Mouse (Mus musculus): ENCODE results near the gene Gm4952.

Gene Gm4952

GRCm38 (mm10) chr19:12599674-12600073 is at the start of gene Gm4952:
Gm4952 (plus strand) TSS chr19:12599974.
- DNase-seq = no peak

- no peak for DNase-seq
These were observed 49.5 kb upstream of the Gm4952 start for GRCm38 (mm10) chr19:12550005-12550942.

- no peak for DNase-seq
These were observed 43.5 kb upstream of the Gm4952 start for GRCm38 (mm10) chr19:12556293-12556692.

GRCm38 (mm10) chr19:12558219-12558618 is 41.6 kb upstream of the Gm4952 start:
- DNase-seq = no peak

DNA sequence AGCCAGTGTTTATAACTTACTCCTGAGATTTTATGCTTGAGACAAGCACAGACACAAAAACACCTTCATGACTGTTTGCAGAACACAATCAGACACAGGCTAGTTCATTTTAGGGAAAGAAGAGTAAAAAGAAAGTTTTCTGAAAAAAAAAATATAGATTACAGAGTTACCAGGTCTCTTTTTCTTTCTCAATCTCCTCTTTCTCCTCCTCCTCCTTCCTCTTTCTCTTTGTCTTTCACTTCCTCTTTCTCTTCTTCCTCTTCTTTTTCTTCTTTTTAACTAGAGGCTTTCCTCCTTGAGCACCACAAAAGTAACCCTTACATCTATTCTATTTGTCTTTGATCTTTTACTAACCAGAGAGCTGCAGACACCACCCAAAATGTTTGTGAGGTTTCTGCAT is 35.6 kb upstream of the Gm4952 start:
- DNase-seq = no peak

GRCm38 (mm10) chr19:12567011-12567410 is 32.8 kb upstream of the Gm4952 start:
- no peak for DNase-seq

DNA sequence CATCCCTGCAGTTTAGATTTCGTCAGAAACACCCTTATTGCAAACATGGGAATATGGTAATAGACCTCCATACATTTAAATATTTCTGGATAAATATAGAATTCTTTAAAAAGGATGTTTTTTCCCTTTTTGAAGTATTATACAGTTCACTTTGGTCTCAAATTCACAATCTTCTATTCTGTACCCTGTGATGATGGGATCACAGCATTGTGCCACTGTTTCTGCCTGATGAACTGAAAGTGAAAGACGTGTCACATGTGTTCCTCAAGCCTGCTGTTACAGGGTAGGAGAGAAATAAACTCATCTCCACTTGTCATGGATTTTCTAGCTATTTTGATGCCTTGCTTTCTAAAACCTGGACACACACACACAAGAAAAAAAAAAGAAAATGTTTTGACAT is 28.9 kb upstream of the Gm4952 start:
- no peak for DNase-seq

DNA sequence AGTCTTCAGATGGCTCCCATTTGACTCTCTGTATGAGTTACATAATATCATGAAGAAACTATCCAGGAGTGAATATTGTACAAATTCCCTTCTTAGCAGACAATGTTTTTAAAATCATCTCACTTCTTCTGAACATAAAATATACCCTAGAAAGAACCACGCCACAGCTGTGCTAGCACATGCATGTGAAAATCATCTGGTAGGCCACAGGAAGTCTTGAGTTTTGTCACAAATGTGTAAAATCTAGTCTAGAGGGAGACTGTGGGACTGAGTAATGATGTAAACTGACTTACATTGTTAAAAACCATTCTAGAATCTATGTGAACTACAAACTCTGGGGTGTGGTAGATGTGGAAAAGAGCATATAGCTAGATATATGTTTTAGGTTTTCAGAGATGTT is 28.1 kb upstream of the Gm4952 start:
- DNase-seq = no peak

DNA sequence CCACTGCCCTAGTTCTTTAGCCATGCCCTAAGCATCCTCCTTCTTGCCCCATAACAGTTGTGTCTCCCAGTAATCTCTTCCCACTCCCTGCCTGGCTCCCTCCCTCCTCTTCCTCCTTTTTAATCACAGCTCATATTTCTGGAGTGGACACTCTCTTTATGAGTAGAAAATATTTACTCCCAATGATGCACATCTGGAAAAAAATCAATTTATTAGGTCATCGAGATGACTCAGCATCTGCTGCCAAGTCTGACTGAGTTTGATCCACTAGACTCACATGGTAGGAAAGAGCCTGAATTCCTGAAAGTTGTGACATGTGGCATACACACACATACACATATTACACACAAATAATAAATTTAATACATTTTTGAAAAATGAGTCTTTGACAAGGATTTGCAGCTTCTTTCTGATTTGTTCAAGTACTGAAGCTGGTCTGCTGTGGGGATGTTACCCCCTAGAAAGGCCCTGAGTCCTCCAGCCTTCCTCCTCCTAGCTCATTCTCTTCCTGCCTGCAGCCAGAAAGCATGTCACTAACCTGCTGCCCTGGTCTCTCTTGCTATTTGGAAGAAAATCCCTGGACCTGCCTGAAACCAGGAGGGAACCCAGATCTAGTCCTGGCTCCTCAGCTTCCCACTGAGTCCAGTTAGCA is 27.0 kb upstream of the Gm4952 start:
- DNase-seq = no peak

DNA sequence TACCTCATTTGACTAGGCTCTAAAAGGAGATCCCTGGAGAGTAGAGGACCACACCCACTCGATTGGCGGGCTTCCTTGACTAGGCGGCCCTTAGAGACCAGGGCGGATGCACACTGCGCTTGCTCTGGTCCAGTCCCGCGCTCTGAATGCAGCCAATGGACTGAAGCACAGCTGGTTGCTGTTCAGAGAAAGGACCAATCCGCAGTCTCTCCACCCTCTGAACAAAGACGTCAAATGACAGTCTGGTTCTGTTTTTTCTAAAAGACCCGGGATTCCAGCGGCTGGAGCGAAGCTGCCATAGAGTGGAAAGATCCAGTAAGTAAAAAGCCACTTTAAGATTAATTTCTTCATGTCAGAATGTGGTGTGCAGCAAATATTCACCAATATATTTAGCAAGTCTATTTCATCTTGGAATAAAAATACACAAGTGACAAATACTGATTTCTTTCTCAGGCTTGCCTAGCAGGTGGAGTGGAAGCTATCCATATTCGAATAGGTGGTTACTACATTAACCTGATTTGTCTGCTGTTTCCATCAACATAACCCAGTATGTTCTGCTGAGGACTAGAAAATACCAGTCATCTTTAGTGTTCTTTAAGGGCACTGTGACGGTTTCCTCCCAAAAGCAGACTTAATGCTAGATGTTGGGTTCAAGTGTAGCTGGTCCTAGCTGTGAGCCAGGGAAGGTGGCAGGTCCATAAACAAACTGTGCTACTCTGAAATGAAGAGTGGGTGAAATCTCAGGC is 26.3 kb upstream of the Gm4952 start:
- DNase-seq = peak; percentile 69

DNA sequence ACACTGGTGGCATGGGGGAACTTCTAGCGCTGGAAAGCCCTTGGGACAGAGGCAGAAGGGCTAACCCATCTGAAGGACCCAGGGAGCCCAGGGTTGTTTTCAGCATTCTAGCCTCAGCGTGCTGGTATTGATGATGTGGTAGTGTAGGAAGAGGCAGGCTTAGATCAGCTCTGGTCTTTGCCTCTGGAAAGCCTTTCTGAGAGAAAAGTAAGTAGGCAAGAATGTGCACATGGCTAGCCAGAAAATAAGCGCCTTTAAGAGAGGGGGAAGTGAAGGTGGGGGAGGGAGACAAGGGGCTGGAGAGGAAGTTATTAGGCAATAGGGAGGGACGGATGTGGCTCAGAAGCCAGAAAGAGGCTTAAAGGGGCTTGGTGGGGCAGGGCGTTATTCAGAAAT is 25.8 kb upstream of the Gm4952 start:
- no peak for DNase-seq

GRCm38 (mm10) chr19:12575107-12575506 is 24.7 kb upstream of the Gm4952 start:
- no peak for DNase-seq

GRCm38 (mm10) chr19:12575514-12575913 is 24.3 kb upstream of the Gm4952 start:
- DNase-seq = no peak

DNA sequence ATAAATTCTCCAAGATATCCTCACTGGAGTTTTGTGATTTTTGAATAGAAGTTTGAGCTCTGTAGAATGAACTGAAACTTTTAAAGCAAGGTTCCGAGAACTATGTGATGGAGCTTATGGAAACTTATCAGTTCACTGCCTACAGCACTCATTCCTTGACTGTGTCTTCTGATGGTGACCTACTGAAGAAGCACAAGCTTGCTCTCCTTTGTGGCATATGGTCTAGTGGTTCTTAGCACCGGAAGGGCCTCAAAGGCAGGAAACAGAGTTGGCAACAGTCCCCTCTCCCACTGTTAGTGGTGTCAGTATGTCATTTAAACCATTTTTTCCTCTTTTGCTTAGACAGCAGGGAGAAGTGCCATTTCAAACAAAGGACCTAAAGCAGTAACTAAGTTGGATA is 23.1 kb upstream of the Gm4952 start:
- DNase-seq = no peak

DNA sequence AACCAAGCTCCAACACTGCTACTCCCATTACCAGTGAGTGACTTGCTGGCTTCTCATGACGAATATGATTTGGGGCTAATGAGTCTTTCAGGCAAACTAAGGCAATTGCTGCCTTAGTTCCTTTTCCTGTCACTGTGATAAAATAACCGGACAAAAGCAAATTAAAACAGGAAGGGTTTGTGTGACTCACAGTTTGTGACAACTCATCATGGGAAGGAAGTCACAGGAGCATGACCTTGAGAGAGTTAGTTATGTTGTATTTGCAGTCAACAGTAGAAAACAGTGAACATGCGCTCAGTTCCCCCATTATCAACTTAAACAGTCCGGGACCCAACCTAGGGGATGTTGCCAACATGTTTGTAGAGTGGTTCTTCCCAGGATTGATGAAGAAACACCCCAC is 14.5 kb upstream of the Gm4952 start:
- no peak for DNase-seq

DNA sequence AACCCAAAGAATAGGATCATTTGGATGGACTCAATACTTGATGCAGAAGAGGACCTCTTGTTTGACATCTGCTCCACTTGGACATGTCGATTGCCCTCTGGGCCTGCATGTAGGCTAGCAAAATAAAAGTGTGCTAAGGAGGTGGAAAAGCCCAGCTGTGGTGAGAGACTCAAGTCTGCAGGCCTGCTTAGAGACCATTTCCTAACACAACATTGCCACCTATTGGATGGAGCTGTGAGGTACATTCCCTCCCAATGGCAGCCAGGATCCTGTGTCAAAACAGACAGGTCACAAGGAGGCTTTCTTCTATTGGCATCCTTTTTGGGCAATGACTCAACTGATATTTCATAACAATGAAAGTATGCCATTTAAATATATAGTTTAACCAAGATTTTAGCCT is 7.9 kb upstream of the Gm4952 start:
- peak; percentile 46 for DNase-seq

GRCm38 (mm10) chr19:12595135-12595529 is 4.6 kb upstream of the Gm4952 start:
- DNase-seq = no peak

DNA sequence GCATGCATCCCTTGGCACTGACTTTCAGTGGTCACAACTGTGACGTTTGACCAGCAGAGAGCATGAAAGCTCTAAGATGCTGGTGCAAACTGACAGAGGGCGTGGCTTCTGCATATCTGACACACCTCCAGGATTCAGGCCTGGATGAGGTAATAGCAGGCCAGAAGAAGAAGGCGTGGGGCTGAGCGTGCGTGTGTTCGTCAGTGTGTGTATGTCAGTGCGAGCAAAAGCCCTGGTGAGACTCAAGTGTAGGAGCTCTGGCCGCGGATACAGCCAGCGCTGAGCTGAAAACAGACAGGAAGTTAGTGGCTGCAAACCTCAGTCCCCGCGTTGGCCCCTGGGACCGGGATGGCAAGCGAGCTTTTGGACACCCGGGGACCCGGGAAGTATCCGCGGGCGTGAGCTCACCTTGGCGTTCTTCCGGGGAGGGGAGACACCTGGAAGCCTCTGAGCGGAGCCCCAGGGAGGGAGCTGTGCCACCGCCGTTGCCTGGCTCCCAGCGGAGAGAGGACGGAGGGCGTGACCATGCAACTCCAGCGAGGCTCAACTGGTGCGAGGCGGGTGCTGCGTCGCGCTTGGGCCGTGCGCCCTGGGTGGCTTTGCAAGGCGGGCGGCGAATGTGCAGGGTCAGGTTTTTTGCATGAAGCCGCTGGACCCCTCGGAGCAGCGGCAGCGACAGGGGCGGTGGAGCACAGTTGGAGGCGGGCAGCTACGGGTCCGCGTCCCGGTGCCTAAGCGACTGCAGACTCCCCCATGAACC is 4.1 kb upstream of the Gm4952 start:
- DNase-seq = peak; percentile 42

DNA sequence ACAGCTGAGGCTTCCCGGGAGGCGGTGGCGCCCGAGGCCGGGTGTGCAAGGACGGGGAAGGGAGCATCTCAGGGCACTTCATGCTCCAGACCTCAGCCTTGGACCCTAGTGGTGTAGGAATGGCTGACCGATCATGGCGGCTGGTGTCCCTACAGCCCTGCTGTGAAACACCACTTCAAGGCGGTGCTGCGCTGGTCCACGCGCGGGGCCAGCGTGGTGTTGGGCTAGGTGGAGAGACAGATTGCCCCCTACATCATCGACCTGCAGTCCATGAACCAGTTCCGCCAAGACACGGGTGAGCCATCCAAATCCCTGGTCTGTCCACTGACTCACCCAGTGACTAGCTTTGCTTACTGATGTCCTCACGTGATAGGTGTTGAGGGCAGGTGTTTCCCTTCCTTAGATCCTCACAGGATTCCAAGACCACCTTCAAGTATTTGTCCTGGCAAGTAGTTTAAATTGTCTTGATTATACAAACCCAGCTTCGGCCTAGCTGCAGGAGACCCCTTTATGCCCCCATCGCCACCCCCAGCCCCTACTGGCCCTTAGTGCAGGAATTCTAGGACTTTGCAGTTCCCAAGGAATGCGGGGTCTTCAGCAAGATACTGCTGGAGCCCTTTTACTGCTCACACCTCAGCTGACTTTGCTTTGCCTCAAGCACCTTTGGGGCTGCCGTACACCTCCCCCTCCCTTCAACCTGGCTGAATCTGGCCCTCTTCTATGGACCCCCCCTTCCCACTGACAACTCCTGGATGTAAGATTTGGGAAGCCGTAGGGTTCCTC is 3.3 kb upstream of the Gm4952 start:
- DNase-seq = peak; percentile 42

GRCm38 (mm10) chr19:12597073-12597405 is 2.7 kb upstream of the Gm4952 start:
- DNase-seq = no peak

DNA sequence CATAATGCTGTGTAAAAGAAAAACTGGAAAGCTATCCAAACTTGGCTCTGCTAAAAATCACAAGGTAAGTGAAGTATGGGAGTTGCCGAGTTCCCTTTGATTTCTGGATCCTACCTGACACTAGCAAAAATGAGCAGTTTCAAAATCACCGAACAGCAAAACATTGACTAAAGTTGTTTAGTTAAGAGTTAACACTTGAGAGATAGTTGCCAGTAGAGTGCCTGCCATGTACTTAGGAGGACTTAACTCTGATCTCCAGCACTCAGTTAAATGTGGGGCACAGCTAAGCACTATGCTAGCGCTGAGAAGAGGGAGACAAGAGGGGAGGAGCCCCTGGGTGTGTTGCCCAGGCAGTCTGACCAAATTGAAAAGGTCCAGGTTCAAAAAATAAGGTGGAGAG is 1.1 kb upstream of the Gm4952 start:
- DNase-seq = no peak

All from right cerebral cortex, postnatal 4 days (tissue).